Mouse (Mus musculus) T-cell, adult 66 days (primary cell): ENCODE data around the gene Olfr866. TPM values are rescaled to one million over a fixed set of nuclear protein-coding genes. Genes with fewer than 3 reads are reported as not detected.

Experiments
- total RNA-seq, 2 experiments: library from RNA; stranded (reverse); gene quantifications; 3 replicates in 1 of 2; 4 replicates in 1 of 2; pipeline ENCODE4 v1.2.4; 2023

Olfr866 gene
- not detected for total RNA-seq

GRCm38 (mm10) chr9:20027935-20028334, at the start of gene Olfr866:
Gene Olfr866, minus strand, starts transcription at chr9:20028035.

DNA sequence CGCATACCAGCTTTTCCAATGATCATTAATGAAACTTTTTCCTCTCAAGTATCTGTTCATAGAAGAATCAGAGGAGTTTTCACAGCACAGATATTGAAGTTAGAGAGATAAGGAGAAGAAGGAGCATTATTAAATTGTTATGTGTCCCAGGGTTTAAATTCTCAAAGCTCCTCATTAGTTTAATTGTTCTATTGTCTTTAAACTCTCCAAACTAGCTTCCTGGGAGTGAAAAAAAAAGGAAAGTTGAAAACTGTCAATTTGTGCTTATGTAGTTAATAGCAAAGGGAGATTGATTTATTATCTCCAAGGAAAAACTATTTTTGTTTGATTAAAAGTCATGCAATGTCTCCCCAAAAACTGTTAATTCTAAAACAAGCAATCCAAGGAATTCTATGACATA, 29.6 kb upstream of the Olfr866 start, which contains the start of gene Olfr867:
Olfr867 (minus strand) TSS at position 101 of the 400 bp plus-strand sequence.

Other genes starting within 250 kb of the Olfr866 start
- not detected for gene Olfr58, start 247.8 kb downstream of the Olfr866 start, total RNA-seq
- gene Olfr859, start 223.1 kb downstream of the Olfr866 start, total RNA-seq, result not detected
- gene Olfr860, start 178.3 kb downstream of the Olfr866 start, total RNA-seq, result not detected
- gene Olfr862, start 140.0 kb downstream of the Olfr866 start, total RNA-seq, result not detected
- not detected for gene Olfr77, start 111.2 kb downstream of the Olfr866 start, total RNA-seq
- gene Olfr867, start 29.5 kb upstream of the Olfr866 start, total RNA-seq, result not detected
- not detected for gene Olfr868, start 70.6 kb upstream of the Olfr866 start, total RNA-seq
- not detected for gene Olfr869, start 101.0 kb upstream of the Olfr866 start, total RNA-seq
- not detected for gene Olfr870, start 146.0 kb upstream of the Olfr866 start, total RNA-seq
- gene Olfr871, start 184.2 kb upstream of the Olfr866 start, total RNA-seq, result not detected
- gene Olfr872, start 209.1 kb upstream of the Olfr866 start, total RNA-seq, result not detected